Mouse (Mus musculus) gastrocnemius, adult 18-20 months (tissue): ENCODE data around the gene Golph3l. TPM values are rescaled to one million over a fixed set of nuclear protein-coding genes. Genes with fewer than 3 reads are reported as not detected.
A peak's percentile ranks its signal among the peaks of the same experiment; 100 is the strongest.
"Not testable (repeated sequence)": the region's sequence is repeated elsewhere in the genome, so short reads cannot be mapped to it uniquely, and the experiment has no call there.

Experiments used
- DNase-seq: peaks from one replicate; pipeline ENCODE4 v3.0.0; 2021; ENCODE audit warnings: low spot score
- total RNA-seq, 2 experiments: library from RNA; stranded (reverse); gene quantifications; 2 replicates each; pipeline ENCODE4 v1.2.3; 2021

The Golph3l gene
- total RNA-seq, 2 experiments from 2014 or later: 10.3 to 11.1 TPM

DNA sequence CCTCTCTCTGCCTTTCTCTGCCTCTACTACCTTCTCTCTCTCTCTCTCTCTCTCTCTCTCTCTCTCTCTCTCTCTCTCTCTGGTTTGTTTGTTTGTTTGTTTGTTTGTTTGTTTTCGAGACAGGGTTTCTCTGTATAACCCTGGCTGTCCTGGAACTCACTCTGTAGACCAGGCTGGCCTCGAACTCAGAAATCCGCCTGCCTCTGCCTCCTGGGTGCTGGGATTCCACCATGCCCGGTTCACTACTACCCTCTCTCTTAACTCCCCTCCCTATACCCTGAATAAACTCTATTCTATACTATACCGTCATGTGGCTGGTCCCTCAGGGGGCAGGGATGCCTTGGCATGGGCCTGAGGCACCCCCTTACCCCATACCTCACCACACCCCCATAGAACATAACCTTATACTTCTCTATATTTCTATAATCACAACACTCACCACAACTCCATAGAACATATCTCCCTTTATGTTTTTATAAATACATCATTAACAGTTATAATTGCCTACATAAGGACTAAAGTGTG is 35.3 kb downstream of the Golph3l start:
- DNase-seq: not testable (repeated sequence)

DNA sequence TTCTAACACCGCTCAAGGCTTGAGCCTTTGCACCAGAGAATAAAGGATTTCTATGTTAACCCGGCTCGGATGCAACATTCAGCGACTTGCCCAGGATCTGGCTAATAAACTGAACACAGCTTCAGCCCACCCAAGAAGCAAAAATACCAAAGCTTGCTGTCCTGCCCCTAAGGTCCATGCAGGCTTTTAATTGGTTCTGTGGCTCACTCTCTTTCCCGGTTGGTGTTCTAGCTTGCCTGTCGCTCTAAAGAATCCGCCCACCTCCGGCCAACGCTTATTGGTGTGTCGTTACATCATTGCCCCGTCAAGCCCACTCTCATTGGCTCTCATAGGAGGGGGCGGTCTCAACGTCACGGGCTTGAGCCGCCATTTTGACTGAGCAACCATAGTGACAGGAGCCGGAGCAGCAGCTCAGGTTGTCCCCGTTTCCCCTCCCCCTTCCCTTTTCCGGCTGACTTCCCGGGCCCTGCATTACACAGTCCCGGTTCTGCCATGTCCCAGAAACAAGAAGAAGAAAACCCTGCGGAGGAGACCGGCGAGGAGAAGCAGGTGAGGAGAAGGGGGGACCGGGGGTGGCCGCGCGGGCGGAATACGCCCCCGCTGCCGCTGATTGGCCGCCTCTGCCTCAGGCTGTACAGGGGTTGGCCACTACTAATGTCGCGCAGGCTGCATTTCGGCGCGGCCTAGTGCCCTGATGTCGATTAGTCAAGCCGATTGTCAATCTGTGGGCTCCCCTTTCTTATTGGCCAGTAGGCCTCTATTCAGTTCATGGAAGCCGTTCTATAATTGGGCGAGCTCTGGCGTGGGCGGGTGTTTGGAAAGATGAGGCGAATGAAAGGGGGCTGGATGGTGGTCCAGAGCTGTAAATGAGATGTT is 36.1 kb downstream of the Golph3l start, which contains the start of gene Ensa:
Ensa (plus strand) TSS at position 366 of the 876 bp plus-strand sequence.
- peak; percentile 98 for DNase-seq

DNA sequence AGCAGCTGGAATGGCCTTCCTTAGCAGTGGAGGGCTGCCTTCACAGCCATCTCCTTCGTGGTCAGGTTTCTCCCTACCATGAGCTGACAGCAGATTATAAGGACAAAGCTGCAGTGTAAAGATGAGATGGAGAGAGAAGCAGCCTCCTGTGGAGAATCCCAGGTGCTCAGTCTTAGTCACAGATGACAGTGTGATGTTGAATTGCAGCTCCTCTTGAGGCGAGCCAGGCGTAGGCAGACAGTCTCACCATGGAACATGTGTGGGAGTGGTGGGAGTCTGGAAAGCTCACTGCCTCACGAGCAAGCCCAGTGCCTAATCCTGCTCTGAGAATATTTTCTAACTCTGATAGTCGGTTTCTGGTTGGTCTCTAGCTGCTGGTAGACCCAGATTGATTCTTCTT is 39.0 kb downstream of the Golph3l start:
- DNase-seq: no peak

DNA sequence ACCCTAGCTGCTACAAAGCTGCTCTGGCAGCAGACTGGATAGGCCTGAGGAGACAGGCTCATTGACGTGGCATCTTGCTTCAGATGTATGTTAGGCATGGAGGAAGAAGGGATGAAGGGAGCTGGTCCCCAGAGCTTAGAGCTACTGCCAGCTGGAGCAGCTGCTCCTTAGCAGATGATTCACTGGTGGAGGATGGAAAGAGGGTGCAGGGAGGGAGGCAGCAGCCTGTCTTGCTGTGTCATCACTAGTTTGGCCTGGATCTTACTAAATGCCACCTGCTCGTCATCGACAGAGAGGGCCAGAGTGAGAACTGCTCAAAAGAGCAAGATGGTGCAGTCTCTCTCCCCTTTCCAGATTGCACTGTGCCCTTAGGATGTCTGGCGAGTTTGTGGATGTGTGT is 41.0 kb downstream of the Golph3l start:
- DNase-seq: peak; percentile 24

DNA sequence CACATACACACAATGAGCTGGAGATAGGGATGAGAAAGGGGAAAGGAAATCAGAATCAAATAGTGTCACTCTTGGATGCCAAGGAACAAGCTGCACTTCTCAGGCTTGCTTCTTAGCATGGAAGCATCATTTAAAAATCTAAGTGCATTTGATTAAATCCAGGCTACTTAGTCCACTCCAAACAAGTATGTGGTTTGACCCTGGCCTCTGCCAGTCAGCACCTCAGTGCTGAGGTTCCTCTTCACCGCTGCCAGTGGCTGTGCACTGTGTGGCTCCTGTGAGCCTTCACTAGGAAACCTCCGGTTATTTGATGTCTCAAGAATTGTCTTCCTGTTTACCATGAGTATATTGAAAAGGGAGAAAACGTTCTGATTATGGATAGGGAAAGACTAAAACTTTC is 42.1 kb downstream of the Golph3l start:
- DNase-seq: no peak

DNA sequence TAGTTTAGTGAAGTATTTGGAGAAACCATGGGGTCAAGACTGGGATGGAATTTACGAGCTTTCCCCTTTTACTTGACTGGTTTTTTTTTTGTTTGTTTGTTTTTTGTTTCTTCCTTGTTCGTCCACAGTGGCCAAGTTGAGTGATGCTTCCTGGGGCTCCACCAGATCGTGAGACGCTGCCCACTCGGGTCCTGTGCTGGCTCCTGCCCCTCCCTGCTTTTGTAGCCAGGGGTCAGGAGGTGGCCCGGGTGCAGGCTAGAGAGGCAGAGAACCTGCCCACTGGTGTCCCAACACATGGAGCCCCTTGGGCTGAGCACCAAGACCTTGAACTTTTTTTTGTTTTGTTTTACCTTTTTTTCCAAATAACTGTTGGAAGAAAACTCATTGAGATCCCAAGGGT is 42.6 kb downstream of the Golph3l start:
- DNase-seq: no peak

DNA sequence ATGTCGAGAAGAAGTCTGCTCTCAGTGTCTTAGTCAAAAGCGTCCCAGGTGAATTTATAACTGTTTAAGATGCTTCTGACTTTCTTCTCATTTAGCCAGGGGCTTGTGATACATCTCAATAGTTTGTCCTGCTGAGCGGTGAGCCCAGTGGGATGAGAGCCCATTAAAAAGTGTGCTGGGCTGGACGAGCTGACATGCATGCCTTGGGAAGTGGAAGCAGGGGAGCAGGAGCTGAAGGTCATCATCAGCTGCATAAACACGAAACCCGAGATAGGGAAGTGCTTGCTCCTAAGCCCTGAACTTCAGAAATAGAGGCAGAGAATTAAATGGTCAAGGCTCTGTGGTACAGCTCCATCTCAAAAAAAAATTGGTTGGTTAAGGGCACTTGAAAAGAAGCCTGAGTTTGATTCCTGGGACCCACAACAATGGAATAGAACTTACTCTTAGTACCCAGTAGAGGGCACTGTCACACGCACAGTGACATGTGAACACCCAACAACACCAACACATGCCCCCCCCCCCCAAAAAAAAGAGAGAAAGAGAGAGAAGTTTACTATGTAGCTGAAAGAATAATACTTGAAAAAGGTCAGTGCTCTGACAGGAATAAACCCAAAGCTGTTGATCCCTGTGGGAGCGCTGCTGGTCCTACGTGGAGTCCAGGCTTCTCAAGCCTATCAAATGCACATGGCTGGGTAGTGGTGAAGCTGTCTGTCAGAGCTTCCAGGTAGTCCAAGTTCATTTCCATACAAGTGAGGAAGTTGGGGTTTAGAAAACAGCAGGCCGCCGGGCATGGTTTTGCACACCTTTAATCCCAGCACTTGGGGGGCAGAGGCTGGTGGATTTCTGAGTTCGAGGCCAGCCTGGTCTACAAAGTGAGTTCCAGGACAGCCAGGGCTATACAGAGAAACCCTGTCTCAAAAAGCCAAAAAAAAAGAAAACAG is 44.2 kb downstream of the Golph3l start:
- no peak for DNase-seq

DNA sequence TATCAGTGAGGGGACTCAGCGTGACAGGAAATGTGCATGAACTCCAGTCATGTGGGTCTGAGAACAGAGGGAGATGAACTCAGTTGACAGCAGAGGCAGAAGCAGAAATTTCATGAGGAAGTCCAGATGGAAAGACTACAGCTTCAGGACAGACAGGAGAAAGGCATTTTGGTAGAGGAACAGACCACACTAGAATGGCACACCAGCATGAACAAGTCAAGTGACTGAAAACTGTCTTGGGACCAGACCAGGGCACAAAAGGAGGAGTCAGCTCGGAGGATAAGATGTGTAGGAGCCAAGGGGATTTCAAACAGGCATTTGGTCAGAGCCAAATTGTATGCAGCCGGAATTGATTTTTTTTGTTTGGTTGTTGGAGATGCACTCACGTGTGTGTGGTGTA is 46.9 kb downstream of the Golph3l start:
- DNase-seq: no peak

DNA sequence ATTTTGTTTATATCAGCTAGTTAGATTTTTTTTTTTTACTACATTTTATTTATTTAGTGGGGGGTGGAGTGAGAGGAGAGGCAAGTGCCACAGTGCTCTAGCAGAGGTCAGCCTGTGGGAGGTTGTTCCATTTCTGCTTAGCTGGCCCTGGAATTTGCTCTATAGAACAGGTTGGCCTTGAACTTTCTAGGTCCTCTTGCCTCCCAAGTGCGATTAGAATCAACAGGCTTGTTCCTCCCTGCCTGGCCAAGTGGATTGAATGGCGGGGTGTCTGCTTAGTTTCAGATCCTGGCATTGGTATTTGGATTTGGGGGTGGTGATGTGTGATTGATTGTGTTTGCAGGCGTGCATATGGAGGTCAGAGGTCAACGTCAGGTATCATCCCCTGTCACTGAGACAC is 47.3 kb downstream of the Golph3l start:
- DNase-seq: no peak

DNA sequence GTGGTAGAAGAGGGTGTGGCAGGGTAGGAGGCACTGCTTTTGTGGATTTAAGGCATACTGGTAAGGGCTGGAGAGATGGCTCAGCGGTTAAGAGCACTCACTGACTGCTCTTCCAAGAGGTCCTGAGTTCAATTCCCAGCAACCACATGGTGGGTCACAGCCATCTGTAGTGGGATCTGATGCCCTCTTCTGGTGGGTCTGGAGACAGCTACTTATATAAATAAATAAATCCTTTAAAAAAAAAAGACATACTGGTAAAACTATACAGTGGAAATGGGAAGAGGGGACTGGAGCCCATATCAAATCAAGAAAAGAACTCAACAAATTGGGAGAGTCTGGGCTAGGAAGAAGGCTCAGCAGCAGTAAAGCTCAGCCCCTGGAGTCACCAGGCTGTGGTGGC is 51.0 kb downstream of the Golph3l start:
- no peak for DNase-seq

DNA sequence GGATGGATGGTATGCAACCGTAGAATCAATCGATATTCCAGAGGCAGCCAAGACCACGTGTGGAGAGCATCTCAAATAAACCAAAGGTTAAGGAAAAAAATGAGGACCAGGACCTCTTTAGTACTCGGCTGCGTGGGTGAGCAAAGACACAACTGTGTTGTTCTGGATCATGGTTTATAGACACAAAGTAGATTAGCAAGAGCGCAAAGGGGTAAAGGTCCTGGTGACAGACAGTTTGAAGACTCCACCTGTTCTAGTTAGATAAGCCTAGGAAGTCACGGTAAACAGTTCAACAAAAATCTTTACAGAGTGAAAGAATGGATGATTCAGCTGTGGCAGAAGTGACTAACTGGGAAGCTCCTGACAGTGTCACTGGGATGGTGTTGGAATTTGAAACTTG is 54.4 kb downstream of the Golph3l start:
- no peak for DNase-seq

DNA sequence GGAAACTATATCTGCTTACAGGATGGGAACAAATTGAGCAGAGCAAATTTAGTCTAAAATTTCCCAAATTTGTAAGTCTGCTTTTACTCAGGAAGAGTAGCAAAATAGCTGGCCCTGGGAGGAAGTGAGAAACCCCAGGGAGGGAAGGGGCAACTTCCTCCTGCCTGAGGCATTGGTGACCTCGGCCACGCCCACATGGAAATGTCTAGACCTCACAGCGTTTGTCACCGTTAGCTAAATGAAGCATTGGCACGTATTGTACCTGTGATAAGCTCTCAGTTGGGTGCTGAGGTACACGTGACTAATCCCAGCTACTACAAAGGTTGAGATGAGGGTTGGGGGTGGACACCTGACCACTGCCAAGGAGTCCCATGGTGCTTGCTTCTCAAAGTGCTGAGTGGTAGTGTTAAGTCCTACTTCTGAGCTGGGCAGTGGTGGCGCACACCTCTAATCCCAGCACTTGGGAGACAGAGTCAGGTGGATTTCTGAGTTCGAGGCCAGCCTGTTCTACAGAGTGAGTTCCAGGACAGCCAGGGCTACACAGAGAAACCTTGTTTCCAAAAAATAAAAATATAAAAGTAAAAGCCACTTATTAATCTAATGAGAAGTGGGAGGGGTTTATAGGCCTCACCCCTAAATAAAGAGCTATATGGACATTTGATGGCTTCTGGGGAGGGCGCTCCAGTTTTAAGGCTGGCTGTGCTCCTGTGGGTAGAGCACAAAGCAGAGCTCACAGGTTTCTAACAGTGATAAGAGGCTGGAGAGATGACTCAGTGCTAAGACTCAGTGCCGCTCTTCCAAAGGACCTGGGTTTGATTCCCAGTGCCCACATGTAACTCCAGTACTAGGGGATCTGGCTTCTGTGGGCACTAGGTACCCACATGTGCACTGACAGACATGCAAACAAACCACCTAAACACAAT is 56.8 kb downstream of the Golph3l start:
- no peak for DNase-seq

DNA sequence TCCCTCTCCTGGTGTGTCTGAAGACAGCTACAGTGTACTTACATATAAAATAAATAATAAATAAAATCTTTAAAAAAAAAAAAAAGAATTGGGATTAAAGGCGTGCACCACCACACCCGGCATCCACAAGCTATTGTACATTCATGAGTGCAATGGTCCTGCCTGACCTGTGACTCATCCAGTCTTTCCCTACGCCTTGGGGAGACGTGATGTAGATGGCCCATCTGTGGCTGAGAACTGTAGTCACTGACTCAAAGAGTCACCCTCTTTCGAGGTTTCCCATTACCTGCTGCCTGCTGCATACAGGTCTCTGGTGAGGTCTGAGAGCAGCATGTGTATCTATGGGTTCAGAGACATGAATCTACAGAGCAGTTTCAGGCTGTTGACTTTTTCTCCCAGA is 59.3 kb downstream of the Golph3l start:
- no peak for DNase-seq

DNA sequence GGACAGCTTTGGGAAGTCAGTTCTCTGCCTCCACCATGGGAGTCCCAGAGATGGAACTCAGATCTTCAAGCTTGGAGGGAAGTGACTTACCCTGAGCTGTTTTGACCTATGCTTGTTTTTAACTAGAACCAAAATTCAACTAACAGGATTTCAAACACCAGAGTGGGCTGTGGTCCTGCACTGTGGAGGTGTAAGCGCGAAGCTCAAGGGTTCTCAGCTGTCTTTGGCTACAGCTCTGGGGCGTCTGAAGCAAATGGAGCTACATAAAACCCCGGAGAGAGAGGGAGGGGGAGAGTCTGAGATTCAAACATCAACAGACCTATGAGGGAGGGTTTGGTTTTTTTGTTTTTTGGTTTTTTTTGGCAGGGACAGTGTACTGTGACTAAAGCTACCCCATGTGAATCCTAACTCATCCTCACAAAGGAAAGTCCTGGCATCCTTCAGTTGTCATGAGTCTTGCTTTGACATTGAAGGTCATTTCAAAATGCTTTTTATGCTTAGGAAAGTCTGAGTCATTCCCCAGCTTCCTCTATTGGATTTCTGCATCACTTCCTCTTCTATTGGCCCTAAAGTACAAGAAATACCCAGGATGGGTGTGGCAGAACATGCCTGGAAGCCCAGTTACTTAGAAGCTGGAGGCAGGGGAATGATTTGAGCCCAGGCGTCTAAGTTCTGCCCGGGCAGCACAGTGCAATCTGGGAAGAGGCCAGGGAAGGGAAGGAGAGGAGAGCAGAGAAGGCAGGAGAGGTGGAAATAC is 61.7 kb downstream of the Golph3l start:
- peak; percentile 75 for DNase-seq

DNA sequence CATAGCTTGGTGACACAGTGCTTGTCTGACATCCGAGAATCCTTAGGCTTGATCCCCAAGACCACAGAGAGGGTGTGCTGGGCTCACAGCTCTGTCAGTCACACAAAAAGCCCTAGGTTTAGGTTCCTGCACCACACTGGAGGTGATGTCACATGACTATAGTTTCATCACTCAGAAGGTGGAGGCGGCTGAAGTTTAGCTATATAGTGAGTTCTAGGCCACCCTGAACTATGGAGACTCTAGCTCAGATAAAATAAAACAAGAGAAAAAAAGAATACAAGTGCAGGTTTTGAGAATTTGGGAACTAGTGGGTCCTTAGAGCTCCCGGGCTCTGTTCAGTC is 62.3 kb downstream of the Golph3l start:
- DNase-seq: no peak

DNA sequence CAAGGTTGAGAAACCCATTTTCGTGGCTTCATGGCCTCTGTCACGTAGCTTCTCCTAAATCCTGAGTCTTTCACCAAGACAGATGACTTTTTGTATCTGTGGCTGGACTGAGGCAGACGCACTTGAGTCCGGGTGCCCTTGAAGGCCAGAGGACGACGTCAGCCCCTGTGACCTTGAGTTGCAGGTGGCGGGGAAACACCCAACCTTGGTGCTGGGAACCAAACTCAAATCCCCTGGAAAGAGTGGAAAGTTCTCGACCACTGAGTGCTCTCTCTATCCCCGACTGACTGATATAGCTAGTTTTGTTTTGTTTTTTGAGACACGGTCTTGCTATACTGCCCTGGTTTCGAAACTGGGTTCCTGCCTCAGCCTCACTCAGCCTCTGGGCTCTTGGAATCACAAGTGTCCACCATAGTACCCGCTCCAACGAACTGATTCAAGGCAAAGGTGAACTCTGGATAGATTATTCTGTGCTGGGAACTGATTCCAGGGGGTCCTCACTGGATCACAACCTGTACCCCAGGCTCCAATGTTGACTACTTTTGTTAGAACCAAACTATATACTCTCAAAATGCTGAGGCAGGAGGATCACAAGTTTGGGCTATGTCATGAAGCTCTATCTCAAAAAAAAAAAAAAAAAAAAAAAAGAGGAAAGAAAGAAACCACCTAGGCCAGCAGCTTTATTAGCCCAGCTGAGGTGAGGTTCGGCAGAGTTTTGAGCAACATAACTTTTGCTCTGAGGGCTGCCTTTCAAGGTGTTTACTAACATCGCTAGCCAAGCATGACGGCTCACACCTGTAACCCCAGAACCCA is 62.9 kb downstream of the Golph3l start:
- DNase-seq: no peak

DNA sequence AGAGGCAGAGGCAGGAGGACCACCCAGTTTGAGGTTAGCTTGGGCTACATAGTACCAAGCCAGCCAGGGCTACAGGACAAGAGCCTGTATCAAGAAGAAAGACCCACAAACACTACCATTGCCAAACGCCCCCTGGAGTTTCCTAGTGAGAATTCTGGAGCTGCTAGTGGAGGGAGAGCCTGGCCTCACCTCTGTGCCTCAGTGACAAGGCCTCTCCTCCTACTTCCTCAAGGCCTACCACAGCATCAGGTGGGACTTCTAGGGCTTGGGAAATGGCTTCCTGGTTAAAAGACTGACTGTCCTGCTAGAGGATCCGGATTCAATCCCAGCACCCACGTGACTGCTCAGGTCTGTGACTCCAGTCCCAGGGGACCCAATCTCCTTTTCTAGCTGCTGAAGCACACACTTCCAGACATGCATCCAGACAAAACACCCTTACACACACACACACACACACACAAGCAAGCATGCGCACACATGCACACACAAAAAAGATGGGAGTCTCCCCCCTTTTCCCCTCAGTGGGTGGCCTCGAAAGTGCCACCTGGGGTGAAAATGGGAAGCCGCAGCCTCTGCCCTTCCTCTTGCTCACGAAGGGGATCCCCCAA is 63.6 kb downstream of the Golph3l start:
- no peak for DNase-seq

DNA sequence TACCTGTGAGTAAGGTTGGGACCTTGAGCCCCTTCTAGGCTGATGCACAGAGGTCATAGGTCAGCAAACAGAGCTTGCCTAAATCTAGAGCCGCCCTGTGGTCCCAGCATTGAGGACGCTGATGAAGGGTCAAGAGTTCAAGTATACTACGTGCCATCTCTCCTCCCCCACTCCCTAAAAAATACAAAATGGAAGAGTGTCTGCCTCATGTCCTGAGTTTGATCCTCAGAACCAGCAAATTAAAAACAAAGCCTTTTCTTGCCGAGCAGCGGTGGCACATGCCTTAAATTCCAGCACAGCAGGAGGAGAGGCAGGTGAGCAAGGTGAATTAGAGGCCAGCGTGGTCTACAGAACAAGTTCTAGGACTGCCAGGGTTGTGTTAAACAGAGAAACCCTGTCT is 64.1 kb downstream of the Golph3l start:
- no peak for DNase-seq

DNA sequence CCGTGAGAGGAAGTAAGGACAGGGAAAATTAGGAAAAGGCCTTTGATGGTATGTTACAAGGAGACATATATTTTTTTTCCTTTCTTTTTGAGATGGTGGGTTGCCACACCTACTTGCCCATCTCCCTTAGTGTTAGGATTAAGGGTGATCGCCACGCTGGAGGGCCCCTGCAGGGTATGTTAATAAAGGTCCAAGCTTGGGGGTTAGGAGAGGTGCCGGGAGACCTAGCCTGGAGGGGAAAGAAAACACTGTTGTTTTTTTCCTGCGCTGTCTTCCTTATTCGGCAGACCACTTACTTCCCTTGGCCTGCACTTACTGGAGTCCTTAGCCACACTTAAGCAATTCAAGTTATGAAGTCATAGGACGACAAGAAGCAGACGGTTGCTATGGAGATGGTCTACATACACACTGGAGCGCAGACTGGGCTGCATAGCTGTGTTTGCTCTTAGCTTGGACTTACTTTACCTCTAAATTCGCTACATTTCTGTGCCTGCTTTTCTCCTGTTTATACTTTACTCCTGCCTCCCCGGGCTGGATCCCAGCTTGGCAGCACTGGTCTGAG is 64.8 kb downstream of the Golph3l start:
- no peak for DNase-seq
